Mouse (Mus musculus) T-helper 2 cell (primary cell): ENCODE measurements around the gene Gnao1.

Experiments
- in situ Hi-C: fragments of 300-600 bp; cut with MboI, MseI; formaldehyde crosslinking; loops from one replicate; pipeline ENCODE4 v1.15.1; 2025; ENCODE audit warnings: high pct_unique_total_duplicates

Gnao1 gene

GRCm38 (mm10) chr8:93941636-93942054, 131.9 kb downstream of the Gnao1 start:
- in situ Hi-C loops: no loop called here

- in situ Hi-C loops: no loop called here
Observed at GRCm38 (mm10) chr8:93945781-93946180, 136.0 kb downstream of the Gnao1 start.

- in situ Hi-C loops: no loop called here
Observed at GRCm38 (mm10) chr8:93946397-93946796, 136.6 kb downstream of the Gnao1 start.

- in situ Hi-C loops: loop anchor here (5.0 kb wide), 1 partner anchor 933 kb away; no protein-coding TSS in a partner anchor
Observed at GRCm38 (mm10) chr8:93950133-93950532, 140.4 kb downstream of the Gnao1 start.

- in situ Hi-C loops: loop anchor here (5.0 kb wide), 1 partner anchor 935 kb away; no protein-coding TSS in a partner anchor
Observed at GRCm38 (mm10) chr8:93952511-93952910, 142.7 kb downstream of the Gnao1 start.

GRCm38 (mm10) chr8:93958402-93958801, 148.6 kb downstream of the Gnao1 start:
- in situ Hi-C loops: no loop called here

GRCm38 (mm10) chr8:93960909-93961308, 151.1 kb downstream of the Gnao1 start:
- in situ Hi-C loops: no loop called here

GRCm38 (mm10) chr8:93968293-93968692, 158.5 kb downstream of the Gnao1 start:
- in situ Hi-C loops: no loop called here

- in situ Hi-C loops: no loop called here
Observed at GRCm38 (mm10) chr8:93969626-93970340, 160.0 kb downstream of the Gnao1 start.

GRCm38 (mm10) chr8:93971451-93971850, 161.7 kb downstream of the Gnao1 start:
- in situ Hi-C loops: no loop called here

- in situ Hi-C loops: no loop called here
Observed at GRCm38 (mm10) chr8:93972211-93972610, 162.4 kb downstream of the Gnao1 start.

GRCm38 (mm10) chr8:93972971-93973734, 163.4 kb downstream of the Gnao1 start:
- in situ Hi-C loops: no loop called here

- in situ Hi-C loops: no loop called here
Observed at GRCm38 (mm10) chr8:93973831-93974375, 164.1 kb downstream of the Gnao1 start.

GRCm38 (mm10) chr8:93974602-93975186, 164.9 kb downstream of the Gnao1 start:
- in situ Hi-C loops: no loop called here

- in situ Hi-C loops: no loop called here
Observed at GRCm38 (mm10) chr8:93975358-93975757, 165.6 kb downstream of the Gnao1 start.

GRCm38 (mm10) chr8:93976446-93977211, 166.9 kb downstream of the Gnao1 start:
- in situ Hi-C loops: no loop called here

- in situ Hi-C loops: no loop called here
Observed at GRCm38 (mm10) chr8:93980141-93980540, 170.4 kb downstream of the Gnao1 start.

GRCm38 (mm10) chr8:93981679-93982215, 172.0 kb downstream of the Gnao1 start:
- in situ Hi-C loops: no loop called here

GRCm38 (mm10) chr8:93983827-93984226, 174.1 kb downstream of the Gnao1 start:
- in situ Hi-C loops: no loop called here

- in situ Hi-C loops: no loop called here
Observed at GRCm38 (mm10) chr8:93984731-93985130, 175.0 kb downstream of the Gnao1 start.

- in situ Hi-C loops: no loop called here
Observed at GRCm38 (mm10) chr8:93989739-93990138, 180.0 kb downstream of the Gnao1 start.
